Mouse (Mus musculus) liver, embryonic 14.5 days (tissue): ENCODE results near the gene Ifit3b.

Experiments
- CTCF ChIP-seq: IDR thresholded peaks from 2 replicates; pipeline ENCODE4 v1.5.1; 2016; ENCODE audit warnings: antibody characterized with exemption, low read depth, control low read depth
- EP300 ChIP-seq: IDR thresholded peaks from 2 replicates; pipeline ENCODE4 v1.6.1; 2016; ENCODE audit warnings: antibody characterized with exemption, low read depth

DNA sequence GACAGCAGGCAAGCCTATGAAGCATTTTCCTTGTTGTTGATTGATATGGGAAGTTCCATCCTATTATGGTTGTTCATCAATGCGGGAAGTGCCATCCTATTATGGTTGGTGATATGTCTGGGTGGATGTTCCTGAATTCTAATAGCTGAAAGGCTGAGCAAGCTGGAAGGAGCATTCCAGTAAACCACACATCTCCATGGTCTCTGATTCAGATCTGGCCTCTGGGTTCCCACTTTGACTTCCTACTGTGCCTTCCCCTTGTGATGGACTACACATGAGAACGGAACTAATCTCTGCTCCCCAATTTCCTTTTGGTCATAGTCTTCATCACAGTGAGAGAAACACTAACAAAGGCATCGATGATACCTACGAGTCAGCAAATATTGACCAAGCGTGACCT is 13.1 kb downstream of the Ifit3b start:
- TF ChIP-seq CTCF = no peak
- TF ChIP-seq EP300 = no peak
